8 mouse cellular contexts compared by ENCODE assay signal in genomic region chr5:22549366-22550032, GRCm38 (mm10). TPM values are rescaled to one million over a fixed set of nuclear protein-coding genes. Genes with fewer than 3 reads are reported as not detected.
A peak's percentile ranks its signal among the peaks of the same experiment; 100 is the strongest.
DNase-seq lines count a peak whose midpoint lies in the region; ATAC-seq and TF ChIP-seq lines count a peak whose summit lies in the region.

No protein-coding gene starts in this region.

- peaks cover 9 to 28% of the 10 kb centered on the region in 2 experiments; a peak in 3 of 4 replicates for H3K4me1 ChIP-seq in CH12.LX (ENCODE audit: control insufficient read depth in 1 of 2, insufficient read depth in 2 of 2)
- H3K4me1 ChIP-seq in forebrain, embryonic 11.5 days (replicated peaks; ENCODE audit: control insufficient read depth, insufficient read depth, low read length), result no peaks in the 10 kb centered on the region
- peaks cover 7% of the 10 kb centered on the region for H3K4me1 ChIP-seq in liver, adult 2 months (ENCODE audit: control insufficient read depth, insufficient read depth, low read length)
- H3K4me1 ChIP-seq in stomach, embryonic 16.5 days (ENCODE audit: control insufficient read depth, insufficient read depth, low read length), result no peaks in the 10 kb centered on the region

- peaks cover 21 to 42% of the 10 kb centered on the region in 2 experiments for H3K36me3 ChIP-seq in CH12.LX (replicated peaks in 1 of 2; ENCODE audit: control insufficient read depth in 1 of 2, insufficient read depth in 1 of 2, low read length in 1 of 2)
- no peaks in the 10 kb centered on the region; the same call in 1 of the 2 replicates for H3K36me3 ChIP-seq in forebrain, embryonic 11.5 days (ENCODE audit: control insufficient read depth, insufficient read depth, low read length)
- H3K36me3 ChIP-seq in liver, adult 2 months (ENCODE audit: control insufficient read depth, insufficient read depth, low read length), result peaks cover 22% of the 10 kb centered on the region
- peaks cover 10% of the 10 kb centered on the region for H3K36me3 ChIP-seq in stomach, embryonic 16.5 days (ENCODE audit: control insufficient read depth, insufficient read depth, low read length)

- no peak for TF ChIP-seq CTCF in gastrocnemius, adult 2 months (IDR thresholded peaks at IDR 0.05)
- no peak for TF ChIP-seq CTCF in CH12.LX (conservative IDR thresholded peaks at IDR 0.05 in 1 of 2, IDR thresholded peaks at IDR 0.05 in 1 of 2; ENCODE audit: low read depth in 2 of 2, low read length in 2 of 2)
- no peak for TF ChIP-seq CTCF in liver, adult 2 months (IDR thresholded peaks at IDR 0.05; ENCODE audit: low read depth, low read length)

- no peak for TF ChIP-seq EP300 in CH12.LX (IDR thresholded peaks at IDR 0.05; ENCODE audit: low read length)

- H3K9me3 ChIP-seq in CH12.LX (replicated peaks; ENCODE audit: low read length), result peaks cover 6% of the 10 kb centered on the region
- H3K9me3 ChIP-seq in forebrain, embryonic 11.5 days (ENCODE audit: control insufficient read depth, low read length), result no peaks in the 10 kb centered on the region
- H3K9me3 ChIP-seq in stomach, embryonic 16.5 days (replicated peaks; ENCODE audit: control insufficient read depth, low read length), result no peaks in the 10 kb centered on the region

- dilution Hi-C loops in CH12.LX (cut with MboI; ENCODE audit: extremely low pct_ligation_motif_present, extremely low pct_unique_long_range_greater_than_20kb, low sequenced_read_pairs), result no loop called here

- no peak for TF ChIP-seq RAD21 in CH12.LX (IDR thresholded peaks at IDR 0.05; ENCODE audit: low read depth, low read length)

- H3K9ac ChIP-seq in CH12.LX (ENCODE audit: insufficient read depth, low read depth), result peak overlapping the region; percentile 87
- H3K9ac ChIP-seq in forebrain, embryonic 11.5 days (ENCODE audit: low read length), result peak overlapping the region; percentile 75
- H3K9ac ChIP-seq in liver, adult 2 months (ENCODE audit: low read depth, low read length), result peak overlapping the region; percentile 68
- H3K9ac ChIP-seq in stomach, embryonic 16.5 days (ENCODE audit: low read length), result peak overlapping the region; percentile 91

- peak overlapping the region; percentile 95 for H3K4me3 ChIP-seq in gastrocnemius, adult 2 months
- H3K4me3 ChIP-seq in CH12.LX (replicated peaks in 1 of 3; ENCODE audit: low read depth in 2 of 3, low read length in 2 of 3, poor library complexity in 1 of 3), result peak overlapping the region; percentile 66 to 86 (median 85)
- peak overlapping the region; percentile 52 for H3K4me3 ChIP-seq in forebrain, embryonic 11.5 days (ENCODE audit: low read depth, low read length)
- H3K4me3 ChIP-seq in liver, adult 2 months (ENCODE audit: insufficient read depth, low read depth, low read length), result peak overlapping the region; percentile 51
- H3K4me3 ChIP-seq in stomach, embryonic 16.5 days (replicated peaks; ENCODE audit: low read length), result peak overlapping the region; percentile 87

- H3K79me2 ChIP-seq in CH12.LX (replicated peaks; ENCODE audit: control insufficient read depth, extremely low read depth, insufficient read depth, poor library complexity, severe bottlenecking), result peaks cover 16% of the 10 kb centered on the region
- H3K79me2 ChIP-seq in liver, adult 2 months (ENCODE audit: control insufficient read depth, insufficient read depth, low read length), result peaks cover 5% of the 10 kb centered on the region; the same call in 1 of the 2 replicates

- WGBS in forebrain, embryonic 11.5 days, result 14% methylated on average over 11 of the region's 11 CpGs
- under 1% methylated on average over 11 of the region's 11 CpGs for WGBS in liver, adult 2 months
- 9% methylated on average over 11 of the region's 11 CpGs for WGBS in stomach, embryonic 16.5 days

- ATAC-seq in forebrain, embryonic 11.5 days (replicated peaks; ENCODE audit: low FRiP score), result peak; percentile 25
- no peak for ATAC-seq in stomach, embryonic 16.5 days (ENCODE audit: insufficient read depth, low FRiP score)

- TF ChIP-seq POLR2A in CH12.LX (IDR thresholded peaks at IDR 0.05; ENCODE audit: low read depth, low read length), result no peak
- TF ChIP-seq POLR2A in liver, adult 2 months (IDR thresholded peaks at IDR 0.05; ENCODE audit: extremely low read depth, insufficient read depth, low read length), result no peak

- intact Hi-C loops in gastrocnemius, adult 2 months (cut with DNase I), result no loop called here
- intact Hi-C loops in gastrocnemius, postnatal 14 days (cut with DNase I; ENCODE audit: low total_unique reads), result no loop called here

- peak overlapping the region; percentile 69 for H3K4me2 ChIP-seq in CH12.LX (ENCODE audit: insufficient read depth, low read depth, poor library complexity, severe bottlenecking)
- H3K4me2 ChIP-seq in forebrain, embryonic 11.5 days (ENCODE audit: low read depth, low read length, severe bottlenecking), result peak overlapping the region; percentile 69
- peak overlapping the region; percentile 81 for H3K4me2 ChIP-seq in stomach, embryonic 16.5 days (ENCODE audit: low read depth, low read length)

- no peaks in the 10 kb centered on the region for H3K27me3 ChIP-seq in CH12.LX (replicated peaks)
- H3K27me3 ChIP-seq in forebrain, embryonic 11.5 days (ENCODE audit: control insufficient read depth, insufficient read depth, low read length), result no peaks in the 10 kb centered on the region
- H3K27me3 ChIP-seq in liver, adult 2 months (ENCODE audit: control insufficient read depth, insufficient read depth, low read length), result no peaks in the 10 kb centered on the region
- H3K27me3 ChIP-seq in stomach, embryonic 16.5 days (ENCODE audit: control insufficient read depth, insufficient read depth, low read length), result no peaks in the 10 kb centered on the region

- DNase-seq in gastrocnemius, adult 2 months, result no peak
- no peak for DNase-seq in gastrocnemius, postnatal 14 days
- DNase-seq in CH12.LX (ENCODE audit: extremely low read depth), result peak; percentile 24
- DNase-seq in forebrain, embryonic 11.5 days (ENCODE audit: low spot score), result no peak
- peak; percentile 46 for DNase-seq in liver, adult 2 months (ENCODE audit: extremely low read depth, low read depth, low spot score)
- no peak for DNase-seq in embryo, embryonic 10 days (ENCODE audit: low spot score)
- DNase-seq in kidney, adult 18-20 months, result no peak

- in situ Hi-C loops in CH12.LX (cut with MboI; ENCODE audit: low pct_ligation_motif_present, low pct_unique_long_range_greater_than_20kb, low sequenced_read_pairs), result no loop called here

- H3K27ac ChIP-seq in gastrocnemius, adult 2 months, result peak overlapping the region; percentile 94
- peak overlapping the region; percentile 49 for H3K27ac ChIP-seq in CH12.LX (ENCODE audit: insufficient read depth, low read depth)
- peak overlapping the region; percentile 26; the same call in 1 of the 2 replicates for H3K27ac ChIP-seq in forebrain, embryonic 11.5 days (ENCODE audit: low read depth, low read length)
- peak overlapping the region; percentile 36 for H3K27ac ChIP-seq in liver, adult 2 months (replicated peaks; ENCODE audit: insufficient read depth, low read depth, low read length)
- peak overlapping the region; percentile 89 for H3K27ac ChIP-seq in stomach, embryonic 16.5 days (ENCODE audit: low read length)

TF ChIP-seq in CH12.LX, 34 proteins besides CTCF, POLR2A, EP300 and RAD21:
- TF ChIP-seq PAX5 (IDR thresholded peaks at IDR 0.05; ENCODE audit: low read length) (no peak), MAZ (IDR thresholded peaks at IDR 0.05; ENCODE audit: low read depth, low read length) (no peak), SMC3 (IDR thresholded peaks at IDR 0.05; ENCODE audit: low read depth, low read length) (no peak), ZC3H11A (IDR thresholded peaks at IDR 0.05; ENCODE audit: low read depth, low read length) (no peak), MAFK (IDR thresholded peaks at IDR 0.05; ENCODE audit: insufficient replicate concordance, low read length) (no peak), MYC (IDR thresholded peaks at IDR 0.05; ENCODE audit: low read depth, low read length) (no peak), IRF4 (IDR thresholded peaks at IDR 0.05; ENCODE audit: low read depth, low read length) (no peak), RCOR1 (conservative IDR thresholded peaks at IDR 0.05; ENCODE audit: low read depth, low read length) (no peak), JUND (conservative IDR thresholded peaks at IDR 0.05; ENCODE audit: low read depth, low read length) (no peak), GABPA (IDR thresholded peaks at IDR 0.05; ENCODE audit: insufficient replicate concordance, low read depth, low read length) (no peak), USF2 (conservative IDR thresholded peaks at IDR 0.05; ENCODE audit: low read depth, low read length) (no peak), USF1 (IDR thresholded peaks at IDR 0.05; ENCODE audit: low read depth, low read length) (no peak), ZKSCAN1 (IDR thresholded peaks at IDR 0.05; ENCODE audit: borderline replicate concordance, low read depth, low read length) (no peak), KAT2A (IDR thresholded peaks at IDR 0.05; ENCODE audit: insufficient replicate concordance, low read length) (no peak)

RNA-seq across cellular contexts. Expression of gene Orc5, which starts 0.7 kb away (rescaled TPM):
- 1 to 10 TPM; 7.1 to 8.7 TPM for total RNA-seq in gastrocnemius, adult 2 months (2021)
- total RNA-seq in gastrocnemius, postnatal 14 days (2021), result 1 to 10 TPM; 6.6 to 7.7 TPM
- total RNA-seq in CH12.LX (2012; rRNA removed) (24.1 and 27.4 TPM in 2 replicates), CH12.LX (2014; rRNA removed) (74.5 and 76.5 TPM in 2 replicates)
- polyA plus RNA-seq in CH12.LX (2012; ENCODE audit: insufficient read length, low read depth), result 42.3 and 47.8 TPM in 2 replicates
- polyA plus RNA-seq in forebrain, embryonic 11.5 days (2014; fragmentation: Nextera tagmentation; extraction: Ambion mirVana), result 45.5 and 48.0 TPM in 2 replicates
- total RNA-seq in liver, adult 2 months (2014; rRNA removed), result 16.1 TPM in 2 replicates
- 1.7 and 2.2 TPM in 2 replicates for polyA plus RNA-seq in liver, adult 2 months (2012; rRNA removed)
- 34.2 and 36.8 TPM in 2 replicates for polyA plus RNA-seq in stomach, embryonic 16.5 days (2015; fragmentation: Nextera tagmentation; extraction: Ambion mirVana)

Comparison
In these comparisons a context has a peak if more than half of its experiments do, and no peak if none do; other contexts are left out.
1. DNase-seq: peak in CH12.LX (single experiment) and liver, adult 2 months (single experiment); none in gastrocnemius, adult 2 months (single experiment), gastrocnemius, postnatal 14 days (single experiment), forebrain, embryonic 11.5 days (single experiment), embryo, embryonic 10 days (single experiment) and kidney, adult 18-20 months (single experiment).
2. H3K27ac ChIP-seq: peak in every context shown above with its lines; median percentile 94 in gastrocnemius, adult 2 months; 89 in stomach, embryonic 16.5 days; 49 in CH12.LX; 36 in liver, adult 2 months; 26 in forebrain, embryonic 11.5 days.
3. Peak in every context shown above with its lines, with median percentiles within 50 percentile points of each other: H3K4me3 ChIP-seq, H3K4me2 ChIP-seq and H3K9ac ChIP-seq.